Mouse (Mus musculus): ENCODE results near the gene Rab40b. TPM values are rescaled to one million over a fixed set of nuclear protein-coding genes. Genes with fewer than 3 reads are reported as not detected.

Gene Rab40b
- 5.6 and 5.7 TPM in 2 replicates for polyA plus RNA-seq (2015; fragmentation: Nextera tagmentation; extraction: Ambion mirVana)

DNA sequence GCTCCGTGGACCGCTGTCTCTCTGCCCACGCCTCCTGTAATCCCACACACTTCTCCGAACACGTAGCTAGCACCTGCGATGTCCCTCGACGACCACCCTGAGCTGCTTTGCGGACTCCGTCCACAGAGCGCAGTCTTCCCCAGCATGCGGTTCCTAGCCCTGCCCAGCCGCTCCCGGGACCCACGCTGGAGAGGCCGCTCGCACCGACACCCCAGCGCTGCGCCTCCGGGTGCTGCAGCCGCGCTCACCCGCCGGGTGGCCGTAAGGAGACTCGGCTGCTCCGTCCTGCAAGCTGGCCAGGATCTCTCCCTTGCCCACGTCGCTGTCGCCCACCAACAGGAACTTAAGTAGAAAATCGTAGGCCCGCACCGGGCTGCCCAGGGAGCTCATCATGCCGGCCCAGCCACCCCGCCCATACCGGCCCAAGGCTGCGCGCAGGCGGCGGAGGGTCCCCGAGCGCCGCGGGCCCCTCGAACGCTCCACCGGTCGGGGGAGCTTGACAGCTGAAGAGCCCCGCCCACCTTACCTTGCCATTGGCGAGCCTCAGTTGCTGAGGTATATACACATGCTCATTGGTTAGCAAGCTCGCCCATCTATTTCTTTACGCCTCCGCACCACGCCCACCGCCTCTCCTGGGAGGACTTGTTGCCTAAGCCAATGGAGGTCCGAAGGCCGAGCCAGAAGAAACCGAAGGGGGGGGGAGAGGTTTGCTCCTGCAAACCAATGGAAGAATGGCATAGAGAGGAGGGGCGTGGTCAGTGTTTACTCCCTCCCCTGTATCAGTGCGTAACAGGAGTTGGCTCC lies at the start of gene Rab40b:
Gene Rab40b, minus strand, starts transcription at position 502 of the 804 bp plus-strand sequence.
- H3K9me3 ChIP-seq (ENCODE audit: low read length), result no peaks in the 10 kb centered on the region
- WGBS, result under 1% methylated on average over 61 of the region's 61 CpGs
- H3K27me3 ChIP-seq (ENCODE audit: insufficient read depth, low read length), result no peaks in the 10 kb centered on the region
- no peak within 1 kb of the TSS for H3K27ac ChIP-seq (ENCODE audit: low read length)
- peak; percentile 100 for ATAC-seq (ENCODE audit: low FRiP score, low TSS enrichment)
- H3K36me3 ChIP-seq (ENCODE audit: insufficient read depth, low read length), result no peaks in the 10 kb centered on the region
- H3K4me1 ChIP-seq (ENCODE audit: insufficient read depth, low read length), result peaks cover 10% of the 10 kb centered on the region; the same call in 1 of the 2 replicates
- peak within 1 kb of the TSS; percentile 70 for H3K4me3 ChIP-seq (ENCODE audit: low read length)
- peak within 1 kb of the TSS; percentile 70 for H3K9ac ChIP-seq (replicated peaks; ENCODE audit: low read length)
- H3K4me2 ChIP-seq (replicated peaks; ENCODE audit: low read depth, low read length), result peak within 1 kb of the TSS; percentile 95

DNA sequence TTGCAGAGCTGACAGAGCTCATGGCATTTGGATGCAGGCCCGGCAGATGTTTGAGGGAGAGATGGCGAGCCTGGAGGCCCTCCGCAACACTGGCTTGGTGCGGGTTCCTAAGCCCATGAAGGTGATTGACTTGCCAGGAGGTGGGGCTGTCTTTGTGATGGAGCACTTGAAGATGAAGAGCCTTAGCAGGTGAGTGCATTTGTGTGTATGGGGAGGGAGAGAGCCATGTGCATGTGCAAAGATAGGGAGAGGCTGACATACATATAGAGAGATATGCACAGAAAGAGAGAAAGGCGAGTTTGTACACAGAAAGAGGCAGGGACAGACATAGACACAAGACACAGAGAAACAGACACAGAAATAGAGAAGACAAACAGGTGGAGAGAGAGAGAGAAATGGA lies 49.2 kb upstream of the Rab40b start:
- H3K27ac ChIP-seq (ENCODE audit: low read length), result no peak overlapping the region
- H3K27me3 ChIP-seq (ENCODE audit: insufficient read depth, low read length), result no peaks in the 10 kb centered on the region
- H3K9ac ChIP-seq (replicated peaks; ENCODE audit: low read length), result no peak overlapping the region
- WGBS, result 86% methylated on average over 5 of the region's 5 CpGs
- no peaks in the 10 kb centered on the region for H3K9me3 ChIP-seq (ENCODE audit: low read length)
- no peaks in the 10 kb centered on the region for H3K36me3 ChIP-seq (ENCODE audit: insufficient read depth, low read length)
- H3K4me2 ChIP-seq (replicated peaks; ENCODE audit: low read depth, low read length), result no peak overlapping the region
- ATAC-seq (ENCODE audit: low FRiP score, low TSS enrichment), result no peak
- peaks cover 12% of the 10 kb centered on the region for H3K4me1 ChIP-seq (ENCODE audit: insufficient read depth, low read length)
- no peak overlapping the region for H3K4me3 ChIP-seq (ENCODE audit: low read length)

DNA sequence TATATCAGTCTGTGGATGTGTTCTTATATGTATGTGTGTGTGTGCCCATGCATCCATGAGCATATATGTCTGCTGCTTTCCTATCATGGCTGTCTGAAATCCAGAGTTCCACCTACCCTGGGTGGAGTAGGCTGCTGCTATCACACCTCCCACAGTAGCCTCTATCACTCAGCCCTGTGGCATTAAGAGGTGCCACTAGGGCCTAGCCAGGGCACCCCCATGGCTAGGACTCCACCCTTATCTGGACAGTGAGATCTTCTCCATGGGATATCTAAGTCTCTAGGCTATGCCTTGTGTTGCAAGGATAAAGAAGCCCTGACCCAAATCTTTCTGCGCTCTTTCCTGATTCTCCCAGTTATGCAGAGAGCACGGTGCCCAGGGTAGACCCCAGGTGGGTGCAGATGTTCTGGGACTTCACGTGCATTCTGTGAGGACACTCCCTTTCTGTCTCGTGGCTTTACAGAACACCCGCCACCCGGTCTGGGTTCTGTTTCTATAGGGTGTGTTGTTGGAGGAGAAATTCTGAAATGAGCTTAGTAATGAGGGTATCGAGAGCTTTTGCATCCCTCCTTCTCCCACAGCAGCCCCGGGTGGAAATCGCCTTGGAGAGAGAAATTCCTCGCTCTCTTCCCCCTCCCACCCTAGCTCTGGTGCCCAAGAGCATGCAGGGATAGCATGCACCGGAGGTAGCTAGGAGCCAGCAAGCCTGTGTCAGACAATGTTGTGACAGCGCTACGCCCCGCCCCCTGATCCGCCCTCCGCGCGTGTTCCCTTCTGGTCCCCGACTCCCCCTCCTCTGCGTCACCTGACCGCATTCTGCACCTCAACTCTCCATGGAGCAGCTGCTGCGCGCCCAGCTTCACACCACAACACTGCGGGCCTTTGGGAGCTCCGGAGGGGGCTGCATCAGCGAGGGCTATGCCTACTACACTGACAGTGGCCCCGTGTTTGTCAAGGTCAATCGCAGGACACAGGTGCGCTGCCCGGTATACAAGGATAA lies 46.4 kb upstream of the Rab40b start, which contains the start of gene Fn3k:
Gene Fn3k, plus strand, starts transcription at position 758 of the 1,000 bp plus-strand sequence.
- WGBS, result 6% methylated on average over 30 of the region's 30 CpGs
- H3K36me3 ChIP-seq (ENCODE audit: insufficient read depth, low read length), result 0 out of 2 replicates have a peak, but pooled peaks cover 4% of the 10 kb centered on the region
- H3K4me3 ChIP-seq (ENCODE audit: low read length), result peak within 1 kb of the TSS; percentile 51
- H3K27me3 ChIP-seq (ENCODE audit: insufficient read depth, low read length), result no peaks in the 10 kb centered on the region
- ATAC-seq (ENCODE audit: low FRiP score, low TSS enrichment), result peak; percentile 95
- H3K9ac ChIP-seq (replicated peaks; ENCODE audit: low read length), result peak within 1 kb of the TSS; percentile 62
- H3K4me2 ChIP-seq (replicated peaks; ENCODE audit: low read depth, low read length), result peak within 1 kb of the TSS; percentile 73
- no peak within 1 kb of the TSS for H3K27ac ChIP-seq (ENCODE audit: low read length)
- no peaks in the 10 kb centered on the region for H3K9me3 ChIP-seq (ENCODE audit: low read length)
- H3K4me1 ChIP-seq (ENCODE audit: insufficient read depth, low read length), result peaks cover 12% of the 10 kb centered on the region

DNA sequence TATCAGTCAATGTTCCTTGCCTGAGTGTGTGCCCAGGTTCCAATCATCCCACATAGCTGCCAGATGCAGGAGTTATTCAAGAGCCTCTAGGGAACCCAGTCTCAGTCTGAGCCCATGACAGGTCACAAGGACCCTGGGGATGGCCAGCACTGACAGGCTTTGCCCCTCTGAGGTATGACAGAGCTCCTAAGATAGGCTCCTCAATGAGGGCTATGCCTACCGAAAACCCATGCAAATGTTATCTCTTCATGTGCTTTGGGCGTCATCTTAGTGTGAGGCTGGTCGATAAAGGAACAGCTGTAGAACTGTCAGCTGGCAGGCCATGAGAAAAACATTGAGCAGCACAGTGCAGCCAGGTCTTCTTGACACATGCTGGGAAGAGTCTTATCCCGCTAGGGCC lies 45.3 kb upstream of the Rab40b start:
- no peak overlapping the region for H3K27ac ChIP-seq (ENCODE audit: low read length)
- peaks cover 12% of the 10 kb centered on the region for H3K4me1 ChIP-seq (ENCODE audit: insufficient read depth, low read length)
- no peaks in the 10 kb centered on the region for H3K9me3 ChIP-seq (ENCODE audit: low read length)
- H3K4me2 ChIP-seq (replicated peaks; ENCODE audit: low read depth, low read length), result no peak overlapping the region
- no peak overlapping the region for H3K4me3 ChIP-seq (ENCODE audit: low read length)
- WGBS, result 87% methylated on average over 4 of the region's 4 CpGs
- H3K36me3 ChIP-seq (ENCODE audit: insufficient read depth, low read length), result 0 out of 2 replicates have a peak, but pooled peaks cover 7% of the 10 kb centered on the region
- H3K9ac ChIP-seq (replicated peaks; ENCODE audit: low read length), result no peak overlapping the region
- no peak for ATAC-seq (ENCODE audit: low FRiP score, low TSS enrichment)
- H3K27me3 ChIP-seq (ENCODE audit: insufficient read depth, low read length), result no peaks in the 10 kb centered on the region

DNA sequence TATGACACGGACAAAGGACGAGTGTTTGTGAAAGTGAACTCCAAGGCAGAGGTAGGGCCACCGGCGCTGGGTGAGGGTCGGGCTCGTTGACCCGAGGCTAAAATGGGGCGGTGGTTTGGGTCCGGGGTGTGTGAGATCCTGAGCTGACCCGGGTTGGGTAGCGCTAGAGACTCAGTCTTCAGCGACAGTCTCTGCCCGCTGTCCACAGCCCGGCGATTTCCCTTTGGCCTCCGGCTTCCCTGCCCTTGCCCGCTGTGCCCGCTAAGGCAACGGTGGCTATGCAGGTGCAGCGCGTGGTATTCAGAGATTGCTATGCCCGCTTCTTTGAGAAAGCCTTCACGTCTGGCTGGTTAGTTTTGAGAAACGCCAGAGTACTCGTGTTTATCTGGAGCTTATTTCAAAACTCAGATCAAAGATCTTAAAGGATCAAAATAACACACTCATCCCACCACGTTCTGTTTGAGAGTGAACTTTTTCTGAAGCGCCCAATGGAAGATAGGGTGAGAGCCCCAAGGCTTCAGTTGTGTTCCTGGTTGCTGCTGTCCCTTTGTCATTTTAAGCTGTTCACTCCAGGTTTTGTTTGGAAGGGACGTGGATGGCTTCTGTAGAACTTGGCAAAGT lies 33.6 kb upstream of the Rab40b start:
- 1% methylated on average over 28 of the region's 28 CpGs for WGBS
- Histone ChIP-seq H3K4me3 (ENCODE audit: low read length) (peak overlapping the region; percentile 82), H3K27ac (ENCODE audit: low read length) (peak overlapping the region; percentile 76), H3K9me3 (ENCODE audit: low read length) (no peaks in the 10 kb centered on the region), H3K36me3 (ENCODE audit: insufficient read depth, low read length) (no peaks in the 10 kb centered on the region), H3K4me1 (ENCODE audit: insufficient read depth, low read length) (peaks cover 11% of the 10 kb centered on the region), H3K9ac (replicated peaks; ENCODE audit: low read length) (peak overlapping the region; percentile 70), H3K27me3 (ENCODE audit: insufficient read depth, low read length) (no peaks in the 10 kb centered on the region), H3K4me2 (replicated peaks; ENCODE audit: low read depth, low read length) (peak overlapping the region; percentile 76)
- peak; percentile 79 for ATAC-seq (ENCODE audit: low FRiP score, low TSS enrichment)

DNA sequence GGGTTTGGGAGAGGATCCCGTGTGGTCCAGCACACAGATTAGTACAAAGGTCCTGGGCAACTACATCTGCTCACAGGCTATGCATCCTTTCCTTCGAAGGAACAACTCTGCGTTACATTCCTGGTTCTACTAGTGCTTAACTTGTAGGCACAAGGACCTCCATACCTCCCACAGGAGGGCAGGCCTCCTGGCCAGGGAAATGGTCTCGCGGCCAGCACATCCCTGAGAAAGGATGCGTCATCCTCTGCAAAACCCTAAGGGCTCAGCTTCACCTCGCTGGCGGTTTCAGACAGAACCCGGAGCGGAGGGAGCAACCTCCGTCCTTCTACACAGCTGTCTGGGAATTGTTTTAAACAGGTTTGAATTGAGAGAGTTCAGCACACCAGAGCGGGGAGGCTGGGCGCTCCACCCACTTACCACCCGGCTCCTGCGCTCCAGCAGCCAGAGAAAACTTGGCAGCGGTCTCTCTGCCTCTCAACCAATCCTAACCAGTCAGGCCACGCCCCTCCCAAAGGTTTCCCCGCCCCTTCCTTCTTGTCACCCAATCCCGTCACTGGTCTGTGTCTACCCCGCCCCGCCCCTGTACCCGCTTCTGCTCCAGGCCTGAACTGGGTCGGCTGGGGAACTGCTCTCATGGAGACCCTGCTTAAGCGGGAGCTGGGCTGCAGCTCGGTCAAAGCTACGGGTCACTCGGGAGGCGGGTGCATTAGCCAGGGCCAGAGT lies 32.9 kb upstream of the Rab40b start, which contains the start of gene Fn3krp:
Gene Fn3krp, plus strand, starts transcription at position 572 of the 723 bp plus-strand sequence.
- Histone ChIP-seq H3K27ac (ENCODE audit: low read length) (peak within 1 kb of the TSS; percentile 79), H3K4me1 (ENCODE audit: insufficient read depth, low read length) (peaks cover 11% of the 10 kb centered on the region), H3K36me3 (ENCODE audit: insufficient read depth, low read length) (no peaks in the 10 kb centered on the region), H3K4me3 (ENCODE audit: low read length) (peak within 1 kb of the TSS; percentile 82), H3K9me3 (ENCODE audit: low read length) (no peaks in the 10 kb centered on the region), H3K9ac (replicated peaks; ENCODE audit: low read length) (peak within 1 kb of the TSS; percentile 70), H3K27me3 (ENCODE audit: insufficient read depth, low read length) (no peaks in the 10 kb centered on the region), H3K4me2 (replicated peaks; ENCODE audit: low read depth, low read length) (peak within 1 kb of the TSS; percentile 76)
- WGBS, result under 1% methylated on average over 28 of the region's 28 CpGs
- ATAC-seq (ENCODE audit: low FRiP score, low TSS enrichment), result peak; percentile 100

DNA sequence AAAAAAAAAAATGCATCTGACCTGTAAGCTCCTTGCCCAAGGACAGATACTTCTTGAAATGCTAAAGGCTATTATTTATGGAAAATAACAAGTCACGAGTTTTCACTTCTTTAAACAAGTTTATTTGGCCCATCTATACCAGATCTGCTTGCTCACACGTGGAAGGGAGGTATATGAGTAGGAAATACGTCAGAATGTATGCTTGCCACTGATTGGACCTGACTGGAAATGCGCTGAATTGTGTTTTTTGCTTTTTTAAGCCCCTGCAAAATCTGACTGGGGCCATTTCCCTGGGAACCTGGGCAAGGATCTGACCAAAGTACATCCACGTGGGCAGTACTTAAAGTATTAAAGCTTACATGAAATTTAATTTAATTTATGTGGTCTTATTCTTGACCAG lies 32.3 kb upstream of the Rab40b start:
- no peaks in the 10 kb centered on the region for H3K27me3 ChIP-seq (ENCODE audit: insufficient read depth, low read length)
- no peak for ATAC-seq (ENCODE audit: low FRiP score, low TSS enrichment)
- no peaks in the 10 kb centered on the region for H3K9me3 ChIP-seq (ENCODE audit: low read length)
- 52% methylated on average over 5 of the region's 5 CpGs for WGBS
- H3K4me1 ChIP-seq (ENCODE audit: insufficient read depth, low read length), result peaks cover 11% of the 10 kb centered on the region
- H3K27ac ChIP-seq (ENCODE audit: low read length), result no peak overlapping the region
- no peaks in the 10 kb centered on the region for H3K36me3 ChIP-seq (ENCODE audit: insufficient read depth, low read length)
- no peak overlapping the region for H3K9ac ChIP-seq (replicated peaks; ENCODE audit: low read length)
- H3K4me2 ChIP-seq (replicated peaks; ENCODE audit: low read depth, low read length), result peak overlapping the region; percentile 76
- H3K4me3 ChIP-seq (ENCODE audit: low read length), result peak overlapping the region; percentile 82; the same call in 1 of the 2 replicates

DNA sequence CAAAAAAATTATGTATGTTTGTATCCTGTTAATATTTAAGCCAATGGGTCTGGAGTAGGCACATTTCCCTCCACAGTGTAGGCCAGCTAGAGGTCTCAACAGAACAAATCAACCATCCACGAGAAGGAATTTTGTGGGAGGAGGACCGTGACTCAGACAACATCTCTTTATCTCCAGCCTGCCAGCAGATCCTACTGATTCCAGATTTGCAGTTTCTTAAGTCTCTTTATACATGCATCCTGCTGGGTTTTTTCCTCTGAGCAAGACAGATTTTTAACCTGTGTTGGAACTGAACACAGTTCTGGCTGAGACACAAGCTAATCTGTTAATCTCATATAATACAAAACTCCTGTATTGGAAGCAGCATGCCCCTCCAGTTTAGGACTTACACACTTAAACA lies 30.9 kb upstream of the Rab40b start:
- WGBS, result 41% methylated on average over 2 of the region's 2 CpGs

DNA sequence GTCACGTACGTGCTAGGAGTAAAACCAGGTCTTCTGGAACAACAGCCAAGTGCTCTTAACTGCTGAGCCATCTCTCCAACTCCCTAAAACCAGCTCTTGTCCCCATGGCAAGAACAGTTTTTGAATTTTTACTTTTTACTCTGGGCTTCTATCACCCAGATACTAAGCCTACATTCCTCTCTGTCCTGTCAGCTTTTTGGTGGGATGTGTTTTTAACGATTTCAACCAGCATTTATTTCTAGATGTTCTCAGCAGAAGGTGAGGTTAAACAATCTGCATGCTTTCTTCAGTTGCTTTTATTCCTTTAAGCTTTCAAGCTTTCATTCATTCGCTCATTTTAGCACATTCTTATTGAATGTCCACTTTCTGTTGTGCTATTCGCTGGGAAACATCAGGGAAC lies 29.9 kb upstream of the Rab40b start:
- ATAC-seq (ENCODE audit: low FRiP score, low TSS enrichment), result no peak
- peaks cover 11% of the 10 kb centered on the region for H3K4me1 ChIP-seq (ENCODE audit: insufficient read depth, low read length)
- no peak overlapping the region for H3K9ac ChIP-seq (replicated peaks; ENCODE audit: low read length)
- WGBS, result 84% methylated on average over 5 of the region's 5 CpGs
- no peaks in the 10 kb centered on the region for H3K9me3 ChIP-seq (ENCODE audit: low read length)
- no peak overlapping the region for H3K4me3 ChIP-seq (ENCODE audit: low read length)
- no peaks in the 10 kb centered on the region for H3K27me3 ChIP-seq (ENCODE audit: insufficient read depth, low read length)
- H3K36me3 ChIP-seq (ENCODE audit: insufficient read depth, low read length), result no peaks in the 10 kb centered on the region
- H3K4me2 ChIP-seq (replicated peaks; ENCODE audit: low read depth, low read length), result no peak overlapping the region
- no peak overlapping the region for H3K27ac ChIP-seq (ENCODE audit: low read length)

More for the DNA sequence above, 30.9 kb upstream of the Rab40b start:
- H3K9ac ChIP-seq (replicated peaks; ENCODE audit: low read length), result no peak overlapping the region
- H3K27me3 ChIP-seq (ENCODE audit: insufficient read depth, low read length), result no peaks in the 10 kb centered on the region
- no peaks in the 10 kb centered on the region for H3K36me3 ChIP-seq (ENCODE audit: insufficient read depth, low read length)
- ATAC-seq (ENCODE audit: low FRiP score, low TSS enrichment), result no peak
- H3K9me3 ChIP-seq (ENCODE audit: low read length), result no peaks in the 10 kb centered on the region
- H3K4me2 ChIP-seq (replicated peaks; ENCODE audit: low read depth, low read length), result no peak overlapping the region
- no peak overlapping the region for H3K4me3 ChIP-seq (ENCODE audit: low read length)
- no peak overlapping the region for H3K27ac ChIP-seq (ENCODE audit: low read length)
- H3K4me1 ChIP-seq (ENCODE audit: insufficient read depth, low read length), result peaks cover 11% of the 10 kb centered on the region

Measured in kidney, embryonic 16.5 days (tissue).